Mouse (Mus musculus) monocyte, adult 59 days (primary cell): ENCODE measurements around the gene Zfyve21. TPM values are rescaled to one million over a fixed set of nuclear protein-coding genes. Genes with fewer than 3 reads are reported as not detected.

Experiments
- total RNA-seq, 2 experiments: library from RNA; stranded (reverse); gene quantifications; one replicate each; pipeline ENCODE4 v1.2.4; 2023

The Zfyve21 gene
- total RNA-seq = 10 to 100 TPM in 1 of 2 experiments, 1 to 10 TPM in 1; 5.4 to 10.1 TPM

DNA sequence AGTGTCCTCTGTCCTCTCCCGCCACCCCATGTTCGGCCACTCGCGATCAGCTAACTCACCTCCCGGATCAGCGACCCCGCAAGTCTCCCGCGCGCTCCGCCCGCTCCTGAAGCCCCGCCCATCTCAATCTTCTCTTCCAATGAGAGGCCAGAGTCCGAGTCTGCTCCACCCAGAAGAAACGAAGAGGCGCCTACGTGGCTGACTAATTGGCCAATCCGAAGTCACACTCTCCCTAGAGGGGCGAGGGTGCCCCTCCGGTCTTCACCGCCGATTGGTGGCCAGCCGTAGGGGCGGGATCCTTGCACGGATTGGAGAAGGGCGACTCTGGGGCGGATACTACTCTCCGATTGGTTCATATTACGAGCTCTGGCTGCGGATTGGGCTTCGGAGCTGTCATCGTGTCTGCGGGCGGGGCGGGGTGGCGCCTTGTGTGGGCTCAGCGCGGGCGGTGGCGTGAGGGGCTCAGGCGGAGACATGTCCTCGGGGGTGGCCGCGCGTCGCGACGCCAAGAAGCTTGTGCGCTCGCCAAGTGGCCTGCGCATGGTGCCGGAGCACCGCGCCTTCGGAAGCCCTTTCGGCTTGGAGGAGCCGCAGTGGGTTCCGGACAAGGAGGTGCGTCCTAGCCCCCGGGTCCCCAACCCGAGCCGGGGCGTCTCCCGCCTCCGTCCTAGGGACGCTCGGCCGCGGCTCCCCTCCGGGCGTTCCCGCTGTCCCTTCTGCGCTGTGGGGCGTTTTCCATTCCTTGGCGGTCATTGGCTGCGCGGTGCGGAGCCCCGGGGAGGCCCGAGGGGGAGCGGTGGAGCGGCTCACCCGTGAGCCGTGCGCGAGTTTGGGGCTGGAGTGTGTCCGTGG is at the start of gene Zfyve21, which contains the start of gene Xrcc3:
Gene Zfyve21 (plus strand): TSS at position 405 of the 852 bp plus-strand sequence.
Gene Xrcc3 (minus strand): TSS at position 108 of the 852 bp plus-strand sequence.

Other genes starting within 250 kb of the Zfyve21 start
- 10 to 100 TPM; 75.3 to 78.6 TPM for gene Mark3, start 239.6 kb upstream of the Zfyve21 start, total RNA-seq
- gene Ckb, start 141.8 kb upstream of the Zfyve21 start, total RNA-seq = 10 to 100 TPM; 49.9 to 50.1 TPM
- gene Trmt61a, start 136.1 kb upstream of the Zfyve21 start, total RNA-seq = 1 to 10 TPM; 7.4 to 7.9 TPM
- gene Bag5, start 100.9 kb upstream of the Zfyve21 start, total RNA-seq = 10 to 100 TPM; 18.2 to 21.6 TPM
- 10 to 100 TPM; 28.1 to 29.9 TPM for gene Apopt1, start 100.9 kb upstream of the Zfyve21 start, total RNA-seq
- 100 to 1,000 TPM; 118 to 119 TPM for gene Klc1, start 55.3 kb upstream of the Zfyve21 start, total RNA-seq
- 1 to 10 TPM in 1 of 2 experiments, under 1 TPM in 1; 0.79 to 1.4 TPM for gene Xrcc3, start 297 bp upstream of the Zfyve21 start, total RNA-seq
- 10 to 100 TPM; 12.0 to 14.0 TPM for gene Ppp1r13b, start 93.9 kb downstream of the Zfyve21 start, total RNA-seq
- 100 to 1,000 TPM; 160 to 191 TPM for gene Atp5mpl, start 152.8 kb downstream of the Zfyve21 start, total RNA-seq
- under 1 TPM; 0.39 to 0.63 TPM for gene Tdrd9, start 157.4 kb downstream of the Zfyve21 start, total RNA-seq
- gene Rd3l, start 167.1 kb downstream of the Zfyve21 start, total RNA-seq = not detected